Comparison of ENCODE assay signal across 26 mouse cellular contexts in genomic region chr8:77536821-77537220, GRCm38 (mm10).
"Had no signal": no experiment of that assay in that cellular context is flagged by ENCODE, and none has a peak within 500 bp of the region (broad histone marks: within the 10 kb centered on the region; RNA-seq: fewer than 3 reads in every experiment).

No protein-coding gene starts in this region.

- H3K4me1 ChIP-seq: hindbrain, embryonic 13.5 days; hindbrain, embryonic 15.5 days; kidney, embryonic 15.5 days; limb, embryonic 13.5 days; limb, embryonic 15.5 days had no signal

- DNase-seq: gastrocnemius, postnatal 14 days; gastrocnemius, postnatal 36 days; heart, adult 11 months; heart, adult 2 months; heart, postnatal 14 days; heart, postnatal 36 days; kidney, adult 11 months; kidney, adult 2 months; kidney, adult 9 months; kidney, postnatal 14 days; kidney, postnatal 36 days; layer of hippocampus, adult 9-11 months; layer of hippocampus, postnatal 36 days; left cerebral cortex, postnatal 4 days had no signal

- H3K9ac ChIP-seq: heart, embryonic 13.5 days; heart, embryonic 15.5 days; hindbrain, embryonic 13.5 days; hindbrain, embryonic 15.5 days; kidney, embryonic 15.5 days; limb, embryonic 13.5 days; limb, embryonic 15.5 days; liver, embryonic 12.5 days had no signal

- H3K9me3 ChIP-seq: heart, embryonic 13.5 days; heart, embryonic 15.5 days; hindbrain, embryonic 13.5 days; hindbrain, embryonic 15.5 days; kidney, embryonic 15.5 days; limb, embryonic 13.5 days; limb, embryonic 15.5 days; liver, embryonic 12.5 days had no signal

- ATAC-seq: hindbrain, postnatal 0 days; intestine, embryonic 16.5 days; liver, embryonic 12.5 days had no signal

- H3K27ac ChIP-seq: heart, adult 2 months; heart, embryonic 13.5 days; heart, embryonic 15.5 days; hindbrain, embryonic 13.5 days; hindbrain, embryonic 15.5 days; hindbrain, postnatal 0 days; kidney, embryonic 15.5 days; kidney, postnatal 0 days; limb, embryonic 13.5 days; limb, embryonic 15.5 days; liver, embryonic 12.5 days had no signal

- H3K27me3 ChIP-seq: heart, embryonic 13.5 days; heart, embryonic 15.5 days; hindbrain, embryonic 13.5 days; hindbrain, embryonic 15.5 days; kidney, embryonic 15.5 days; limb, embryonic 13.5 days; limb, embryonic 15.5 days; liver, embryonic 12.5 days had no signal

- H3K36me3 ChIP-seq: heart, embryonic 13.5 days; heart, embryonic 15.5 days; hindbrain, embryonic 13.5 days; hindbrain, embryonic 15.5 days; kidney, embryonic 15.5 days; limb, embryonic 13.5 days; limb, embryonic 15.5 days; liver, embryonic 12.5 days had no signal

- H3K4me2 ChIP-seq: heart, embryonic 11.5 days; heart, embryonic 13.5 days; heart, embryonic 15.5 days; hindbrain, embryonic 13.5 days; hindbrain, embryonic 15.5 days; kidney, embryonic 15.5 days; limb, embryonic 13.5 days; limb, embryonic 15.5 days; liver, embryonic 12.5 days had no signal

- H3K4me3 ChIP-seq: heart, adult 2 months; heart, embryonic 13.5 days; heart, embryonic 15.5 days; hindbrain, embryonic 13.5 days; hindbrain, embryonic 15.5 days; kidney, embryonic 15.5 days; limb, embryonic 13.5 days; limb, embryonic 15.5 days; liver, embryonic 12.5 days had no signal
